Mouse (Mus musculus) erythroblast, embryonic 14.5 days (primary cell): Measurements from ENCODE around the gene Strc.

Experiments used
- GATA1 ChIP-seq: IDR thresholded peaks from 2 replicates; pipeline ENCODE4 v1.6.1; 2012; ENCODE audit warnings: low read length, inconsistent platforms, mixed read lengths
- TAL1 ChIP-seq: IDR thresholded peaks from 3 replicates; pipeline ENCODE4 v1.6.1; 2012; ENCODE audit warnings: low read length, inconsistent platforms, mixed read lengths

- TF ChIP-seq TAL1 = no peak
- TF ChIP-seq GATA1 = no peak
Measured at GRCm38 (mm10) chr2:121357961-121358360, 29.0 kb downstream of the Strc start.
